Mouse (Mus musculus): Measurements from ENCODE around the gene Zfand5. TPM values are rescaled to one million over a fixed set of nuclear protein-coding genes. Genes with fewer than 3 reads are reported as not detected.

Zfand5 gene
- polyA plus RNA-seq, 2 experiments, result 16.5 to 36.4 TPM

DNA sequence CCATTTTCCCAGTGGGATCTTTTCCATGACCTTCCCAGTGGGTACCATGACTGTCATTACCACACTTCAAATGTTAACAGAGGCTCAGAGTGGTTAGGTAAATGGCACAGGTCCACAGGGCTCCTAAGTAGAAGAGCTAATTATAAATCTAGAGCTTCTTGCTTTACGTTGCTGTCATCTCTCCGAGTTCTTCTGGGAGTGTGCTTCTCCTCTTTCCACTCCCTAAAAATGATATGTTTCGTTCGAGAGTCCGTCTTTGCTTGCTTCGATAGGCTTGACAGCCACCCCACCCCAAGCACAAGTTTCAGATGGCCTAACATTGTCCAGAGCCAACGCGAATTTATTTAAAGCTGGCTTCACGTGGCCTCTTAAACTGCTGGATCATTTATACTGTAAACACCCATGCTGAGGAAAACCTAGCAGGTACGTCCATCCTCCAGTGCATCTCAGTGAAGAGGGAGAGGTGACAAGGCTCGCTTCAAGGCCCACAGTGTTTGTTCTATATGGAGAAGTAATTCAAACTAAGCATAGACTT lies 59.6 kb downstream of the Zfand5 start:
- ATAC-seq (ENCODE audit: insufficient read depth), result no peak
- DNase-seq (ENCODE audit: low read depth in 3 of 3, low spot score in 3 of 3), result no peak
- Histone ChIP-seq H3K36me3 (replicated peaks; ENCODE audit: control insufficient read depth, insufficient read depth, low read depth) (no peaks in the 10 kb centered on the region), H3K4me1 (replicated peaks; ENCODE audit: control insufficient read depth in 2 of 2, insufficient read depth in 2 of 2, low read length in 1 of 2) (no peaks in the 10 kb centered on the region), H3K27ac (no peak overlapping the region), H3K4me2 (ENCODE audit: low read depth) (no peak overlapping the region), H3K9ac (replicated peaks) (no peak overlapping the region), H3K27me3 (ENCODE audit: control insufficient read depth, insufficient read depth, low read length) (no peaks in the 10 kb centered on the region), H3K4me3 (ENCODE audit: insufficient read depth in 1 of 2, low read depth in 2 of 2, low read length in 2 of 2) (no peak overlapping the region), H3K9me3 (ENCODE audit: control insufficient read depth, low read length) (no peaks in the 10 kb centered on the region)
- 61% methylated on average over 11 of the region's 11 CpGs for WGBS (ENCODE audit: insufficient replicate concordance)
- TF ChIP-seq CTCF (IDR thresholded peaks at IDR 0.05; ENCODE audit: low read depth), result no peak
- TF ChIP-seq EP300 (IDR thresholded peaks at IDR 0.05; ENCODE audit: low read depth), result no peak

Other genes with a start within 250 kb of the Zfand5 start
- 0.44 and 0.87 TPM in 2 replicates for gene Gda, start 201.2 kb downstream of the Zfand5 start, polyA plus RNA-seq (2012; rRNA removed)
- 0.79 and 0.92 TPM in 2 replicates for gene Gda, start 201.2 kb downstream of the Zfand5 start, polyA plus RNA-seq (2014; fragmentation: Nextera tagmentation; extraction: Ambion mirVana)